9 mouse cellular contexts compared by ENCODE assay signal in genomic region chr2:28641435-28641941, GRCm38 (mm10). TPM values are rescaled to one million over a fixed set of nuclear protein-coding genes. Genes with fewer than 3 reads are reported as not detected.
DNase-seq lines count a peak whose midpoint lies in the region; ATAC-seq and TF ChIP-seq lines count a peak whose summit lies in the region.
"Had no signal": no experiment of that assay in that cellular context is flagged by ENCODE, and none has a peak within 500 bp of the region (broad histone marks: within the 10 kb centered on the region; RNA-seq: fewer than 3 reads in every experiment).

No protein-coding gene starts in this region.

- peak overlapping the region; percentile 98 for H3K9ac ChIP-seq in hindbrain, embryonic 12.5 days
- H3K9ac ChIP-seq in liver, embryonic 11.5 days (ENCODE audit: low read depth, low read length) = peak overlapping the region; percentile 93

- H3K4me3 ChIP-seq in spleen, adult 2 months (ENCODE audit: extremely low read depth, insufficient read depth, insufficient read length) = peak overlapping the region; percentile 82
- H3K4me3 ChIP-seq in hindbrain, embryonic 12.5 days = peak overlapping the region; percentile 100
- H3K4me3 ChIP-seq in liver, embryonic 11.5 days (ENCODE audit: low read depth, low read length) = peak overlapping the region; percentile 100

- TF ChIP-seq CTCF in spleen, adult 2 months (IDR thresholded peaks at IDR 0.05; ENCODE audit: extremely low read depth, insufficient read depth, insufficient read length, insufficient replicate concordance) = no peak

- no peaks in the 10 kb centered on the region for H3K27me3 ChIP-seq in spleen, adult 2 months (ENCODE audit: control insufficient read depth, insufficient read depth, low read length)
- peaks cover 6% of the 10 kb centered on the region; the same call in 1 of the 2 replicates for H3K27me3 ChIP-seq in hindbrain, embryonic 12.5 days
- H3K27me3 ChIP-seq in liver, embryonic 11.5 days (replicated peaks; ENCODE audit: control insufficient read depth, insufficient read depth, low read length) = no peaks in the 10 kb centered on the region

- H3K9me3 ChIP-seq in hindbrain, embryonic 12.5 days (replicated peaks) = no peaks in the 10 kb centered on the region
- H3K9me3 ChIP-seq in liver, embryonic 11.5 days (ENCODE audit: control insufficient read depth, low read length) = no peaks in the 10 kb centered on the region

- no peaks in the 10 kb centered on the region for H3K36me3 ChIP-seq in spleen, adult 2 months (ENCODE audit: control insufficient read depth, insufficient read depth, low read length)
- no peaks in the 10 kb centered on the region for H3K36me3 ChIP-seq in hindbrain, embryonic 12.5 days
- H3K36me3 ChIP-seq in liver, embryonic 11.5 days (ENCODE audit: control insufficient read depth, insufficient read depth, low read length) = no peaks in the 10 kb centered on the region

- peak overlapping the region; percentile 80 for H3K27ac ChIP-seq in spleen, adult 2 months (ENCODE audit: insufficient read depth, low read length)
- peak overlapping the region; percentile 95 for H3K27ac ChIP-seq in hindbrain, embryonic 12.5 days
- H3K27ac ChIP-seq in liver, embryonic 11.5 days (ENCODE audit: low read depth, low read length) = peak overlapping the region; percentile 75

- WGBS in spleen, adult 2 months = under 1% methylated on average over 42 of the region's 43 CpGs
- under 1% methylated on average over 43 of the region's 43 CpGs for WGBS in hindbrain, embryonic 12.5 days
- 1% methylated on average over 42 of the region's 43 CpGs for WGBS in liver, embryonic 11.5 days

- DNase-seq in cerebellum, postnatal 25 days = peak; percentile 55 to 58
- no peak for DNase-seq in cerebellum, adult 9-10 months
- no peak for DNase-seq in spleen, adult 2 months (ENCODE audit: low read depth in 1 of 2, low spot score in 2 of 2)
- no peak for DNase-seq in spleen, postnatal 14 days (ENCODE audit: low spot score in 2 of 2)
- peak; percentile 65 for DNase-seq in liver, embryonic 11.5 days (ENCODE audit: low spot score)
- peak; percentile 31 for DNase-seq in right cerebral cortex, postnatal 14 days

- peaks cover 4% of the 10 kb centered on the region; the same call in 1 of the 2 replicates for H3K4me1 ChIP-seq in spleen, adult 2 months (ENCODE audit: control insufficient read depth, insufficient read depth, insufficient read length)
- peaks cover 18% of the 10 kb centered on the region for H3K4me1 ChIP-seq in hindbrain, embryonic 12.5 days
- peaks cover 25% of the 10 kb centered on the region for H3K4me1 ChIP-seq in liver, embryonic 11.5 days (replicated peaks; ENCODE audit: control insufficient read depth, insufficient read depth, low read length)

- peak overlapping the region; percentile 81 for H3K4me2 ChIP-seq in hindbrain, embryonic 12.5 days (replicated peaks)
- H3K4me2 ChIP-seq in liver, embryonic 11.5 days = peak overlapping the region; percentile 91

- ATAC-seq in hindbrain, embryonic 12.5 days (ENCODE audit: low FRiP score) = peak; percentile 77
- peak; percentile 43 for ATAC-seq in liver, embryonic 11.5 days (replicated peaks; ENCODE audit: low FRiP score)
- ATAC-seq in granulocyte monocyte progenitor cell, adult 5-6 weeks (replicated peaks; ENCODE audit: poor library complexity, severe bottlenecking) = no peak

- no peak for TF ChIP-seq POLR2A in spleen, adult 2 months (IDR thresholded peaks at IDR 0.05; ENCODE audit: low read depth, low read length)

RNA-seq across cellular contexts. Expression of gene Tsc1, which starts 0.5 kb away (rescaled TPM):
- polyA plus RNA-seq in spleen, adult 2 months (2012; rRNA removed) = 12.1 and 12.5 TPM in 2 replicates
- 32.1 and 32.4 TPM in 2 replicates for polyA plus RNA-seq in hindbrain, embryonic 12.5 days (2016; fragmentation: Nextera tagmentation; extraction: Ambion mirVana)
- polyA plus RNA-seq in liver, embryonic 11.5 days (2014; fragmentation: Nextera tagmentation; extraction: Ambion mirVana) = 20.7 and 21.3 TPM in 2 replicates
- total RNA-seq in granulocyte monocyte progenitor cell, adult 5-6 weeks (2014; fragmentation: Nextera tagmentation) = 17.4 and 23.7 TPM in 2 replicates
- 11.1 and 12.4 TPM in 2 replicates for total RNA-seq in granulocyte monocyte progenitor cell, adult 5-6 weeks (2017)

RNA-seq across cellular contexts. Expression of gene Gfi1b, which starts 19.7 kb away (rescaled TPM):
- 22.1 and 31.1 TPM in 2 replicates for polyA plus RNA-seq in spleen, adult 2 months (2012; rRNA removed)
- 1.2 and 1.3 TPM in 2 replicates for polyA plus RNA-seq in hindbrain, embryonic 12.5 days (2016; fragmentation: Nextera tagmentation; extraction: Ambion mirVana)
- polyA plus RNA-seq in liver, embryonic 11.5 days (2014; fragmentation: Nextera tagmentation; extraction: Ambion mirVana) = 143 and 151 TPM in 2 replicates
- total RNA-seq in granulocyte monocyte progenitor cell, adult 5-6 weeks (2014; fragmentation: Nextera tagmentation) = 1.4 TPM in 1 of 2 replicates, not detected in the other
- 1.9 and 2.0 TPM in 2 replicates for total RNA-seq in granulocyte monocyte progenitor cell, adult 5-6 weeks (2017)
- total RNA-seq: left cerebral cortex, postnatal 36 days had no signal

RNA-seq across cellular contexts. Expression of gene Gtf3c5, which starts 57.9 kb away (rescaled TPM):
- 13.3 and 15.4 TPM in 2 replicates for polyA plus RNA-seq in spleen, adult 2 months (2012; rRNA removed)
- 50.0 and 50.5 TPM in 2 replicates for polyA plus RNA-seq in hindbrain, embryonic 12.5 days (2016; fragmentation: Nextera tagmentation; extraction: Ambion mirVana)
- polyA plus RNA-seq in liver, embryonic 11.5 days (2014; fragmentation: Nextera tagmentation; extraction: Ambion mirVana) = 30.8 and 32.9 TPM in 2 replicates
- 25.9 and 31.5 TPM in 2 replicates for total RNA-seq in granulocyte monocyte progenitor cell, adult 5-6 weeks (2014; fragmentation: Nextera tagmentation)
- 12.6 and 16.5 TPM in 2 replicates for total RNA-seq in granulocyte monocyte progenitor cell, adult 5-6 weeks (2017)

RNA-seq across cellular contexts. Expression of gene Spaca9, which starts 58.0 kb away (rescaled TPM):
- polyA plus RNA-seq in spleen, adult 2 months (2012; rRNA removed) = 2.4 and 5.0 TPM in 2 replicates
- polyA plus RNA-seq in hindbrain, embryonic 12.5 days (2016; fragmentation: Nextera tagmentation; extraction: Ambion mirVana) = 2.1 and 3.8 TPM in 2 replicates
- polyA plus RNA-seq in liver, embryonic 11.5 days (2014; fragmentation: Nextera tagmentation; extraction: Ambion mirVana) = 3.5 and 4.4 TPM in 2 replicates
- 5.0 TPM in 1 of 2 replicates, not detected in the other for total RNA-seq in granulocyte monocyte progenitor cell, adult 5-6 weeks (2014; fragmentation: Nextera tagmentation)
- 4.8 and 4.9 TPM in 2 replicates for total RNA-seq in granulocyte monocyte progenitor cell, adult 5-6 weeks (2017)
- total RNA-seq: left cerebral cortex, postnatal 36 days had no signal

RNA-seq across cellular contexts. Expression of gene Ak8, which starts 58.5 kb away (rescaled TPM):
- polyA plus RNA-seq in spleen, adult 2 months (2012; rRNA removed) = 0.69 and 0.94 TPM in 2 replicates
- polyA plus RNA-seq in hindbrain, embryonic 12.5 days (2016; fragmentation: Nextera tagmentation; extraction: Ambion mirVana) = 1.2 and 1.4 TPM in 2 replicates
- polyA plus RNA-seq in liver, embryonic 11.5 days (2014; fragmentation: Nextera tagmentation; extraction: Ambion mirVana) = 0.38 and 0.69 TPM in 2 replicates
- not detected in 2 replicates for total RNA-seq in granulocyte monocyte progenitor cell, adult 5-6 weeks (2014; fragmentation: Nextera tagmentation)
- total RNA-seq in granulocyte monocyte progenitor cell, adult 5-6 weeks (2017) = not detected in 2 replicates

Comparison
In these comparisons a context has a peak if more than half of its experiments do, and no peak if none do; other contexts are left out.
1. DNase-seq: peak in cerebellum, postnatal 25 days (2 of 2), liver, embryonic 11.5 days (single experiment) and right cerebral cortex, postnatal 14 days (single experiment); none in cerebellum, adult 9-10 months (single experiment), spleen, adult 2 months (0 of 2) and spleen, postnatal 14 days (0 of 2).
2. Peak in every context shown above with its lines, with median percentiles within 50 percentile points of each other: H3K27ac ChIP-seq and H3K4me3 ChIP-seq.